Mouse (Mus musculus): ENCODE results near the gene Ubxn11. TPM values are rescaled to one million over a fixed set of nuclear protein-coding genes. Genes with fewer than 3 reads are reported as not detected.
A peak's percentile ranks its signal among the peaks of the same experiment; 100 is the strongest.

Ubxn11 gene
- total and polyA plus RNA-seq, 3 experiments, result 5.4 to 11.9 TPM; not detected in 1

DNA sequence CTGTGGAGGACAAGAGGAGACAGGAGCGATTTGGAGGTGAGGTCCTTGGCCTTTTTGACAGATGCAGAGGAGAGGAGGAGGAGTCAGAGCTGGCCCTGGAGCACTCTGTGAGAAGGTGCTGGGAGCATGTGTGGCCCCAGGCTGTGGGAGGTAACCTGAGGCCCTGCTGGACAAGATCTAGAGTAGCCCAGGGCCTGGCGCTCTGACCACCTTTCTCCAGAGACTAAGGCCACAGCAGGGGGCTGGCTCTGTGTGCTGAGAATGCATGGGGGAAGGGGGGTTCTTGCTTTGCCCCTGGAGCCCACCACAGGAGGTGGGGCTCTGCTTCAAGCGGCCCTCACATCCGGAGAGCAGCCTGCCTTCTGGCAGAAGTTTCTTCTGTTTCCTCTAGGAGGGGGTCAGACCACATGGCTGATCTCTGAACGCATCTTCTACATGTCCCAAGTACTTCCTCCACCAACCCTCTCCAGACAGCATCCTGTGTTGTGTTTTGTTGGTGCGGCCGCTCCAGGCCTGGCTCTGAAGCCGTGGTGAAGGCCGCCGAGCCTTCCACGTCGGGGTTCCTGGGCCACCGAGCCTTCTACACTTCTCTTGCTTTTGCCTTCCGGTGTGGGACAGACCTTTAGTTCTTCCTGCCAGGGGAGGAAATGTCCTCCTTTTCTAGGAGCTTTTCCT is 15.9 kb downstream of the Ubxn11 start:
- Histone ChIP-seq H3K9me3 (replicated peaks; ENCODE audit: insufficient read depth, low read length) (no peaks in the 10 kb centered on the region), H3K4me3 (ENCODE audit: control insufficient read depth in 1 of 2, insufficient read depth in 1 of 2, low read depth in 2 of 2, low read length in 2 of 2) (no peak overlapping the region), H3K36me3 (ENCODE audit: control insufficient read depth in 1 of 2, insufficient read depth in 2 of 2, low read length in 2 of 2) (peaks cover 0 to 16% of the 10 kb centered on the region in 2 experiments; a peak in 2 of 4 replicates), H3K4me1 (ENCODE audit: control insufficient read depth in 1 of 2, insufficient read depth in 2 of 2, low read length in 2 of 2) (peaks cover 9 to 26% of the 10 kb centered on the region in 2 experiments), H3K9ac (ENCODE audit: control insufficient read depth, low read depth, low read length, poor library complexity, severe bottlenecking) (no peak overlapping the region), H3K27me3 (ENCODE audit: control insufficient read depth in 1 of 2, insufficient read depth in 2 of 2, low read length in 2 of 2) (no peaks in the 10 kb centered on the region), H3K79me2 (ENCODE audit: control insufficient read depth, insufficient read depth, low read length, poor library complexity) (no peaks in the 10 kb centered on the region; the same call in 1 of the 2 replicates), H3K27ac (ENCODE audit: control insufficient read depth, low read depth, low read length) (no peak overlapping the region)
- no peak for DNase-seq (ENCODE audit: low read depth, low spot score)
- TF ChIP-seq USF2 (IDR thresholded peaks at IDR 0.05; ENCODE audit: borderline replicate concordance in 1 of 2, insufficient read depth in 1 of 2, low read depth in 1 of 2, low read length in 2 of 2) (no peak), GATA1 (IDR thresholded peaks at IDR 0.05; ENCODE audit: low read depth, low read length) (no peak), GABPA (IDR thresholded peaks at IDR 0.05; ENCODE audit: low read depth, low read length) (no peak), SIN3A (IDR thresholded peaks at IDR 0.05; ENCODE audit: low read length) (no peak), MAZ (IDR thresholded peaks at IDR 0.05; ENCODE audit: low read depth, low read length) (no peak), RCOR1 (IDR thresholded peaks at IDR 0.05; ENCODE audit: low read depth, low read length) (no peak), HCFC1 (IDR thresholded peaks at IDR 0.05; ENCODE audit: low read depth, low read length) (no peak), TAL1 (IDR thresholded peaks at IDR 0.05; ENCODE audit: low read length) (no peak), MXI1 (IDR thresholded peaks at IDR 0.05; ENCODE audit: low read depth, low read length) (no peak), CHD2 (IDR thresholded peaks at IDR 0.05; ENCODE audit: low read length) (no peak), POLR2A (IDR thresholded peaks at IDR 0.05; ENCODE audit: control insufficient read depth in 1 of 2, insufficient read depth in 1 of 2, low read depth in 1 of 2, low read length in 2 of 2, poor library complexity in 1 of 2) (no peak), MYB (IDR thresholded peaks at IDR 0.05; ENCODE audit: low read depth, low read length) (no peak), POLR2AphosphoS5 (IDR thresholded peaks at IDR 0.05; ENCODE audit: borderline replicate concordance, low read depth, low read length) (no peak), SMC3 (IDR thresholded peaks at IDR 0.05; ENCODE audit: low read depth, low read length) (no peak)

DNA sequence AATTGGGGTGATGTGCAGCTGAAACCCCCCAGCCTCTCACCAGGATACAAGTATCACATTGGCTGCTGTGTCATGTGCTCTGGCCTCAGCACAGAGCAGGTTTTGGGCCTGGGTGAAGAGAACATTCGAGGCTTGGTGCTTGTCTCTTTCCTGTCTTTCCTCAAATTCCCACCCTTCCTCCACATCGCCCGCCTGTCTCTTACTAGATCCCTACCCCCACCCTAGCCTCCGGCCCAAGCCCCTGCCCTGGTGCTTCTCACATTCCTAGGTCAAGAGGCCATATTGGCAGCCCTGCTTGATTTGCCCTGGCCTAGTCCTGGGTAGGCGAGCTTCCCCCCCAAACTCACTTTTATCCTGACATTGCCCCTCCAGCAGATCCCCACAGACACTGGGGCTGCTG is 16.7 kb downstream of the Ubxn11 start:
- H3K27ac ChIP-seq (ENCODE audit: control insufficient read depth, low read depth, low read length), result peak overlapping the region; percentile 58
- H3K27me3 ChIP-seq (ENCODE audit: control insufficient read depth in 1 of 2, insufficient read depth in 2 of 2, low read length in 2 of 2), result no peaks in the 10 kb centered on the region
- peak overlapping the region; percentile 51 for H3K9ac ChIP-seq (ENCODE audit: control insufficient read depth, low read depth, low read length, poor library complexity, severe bottlenecking)
- no peaks in the 10 kb centered on the region; the same call in 1 of the 2 replicates for H3K79me2 ChIP-seq (ENCODE audit: control insufficient read depth, insufficient read depth, low read length, poor library complexity)
- no peaks in the 10 kb centered on the region for H3K9me3 ChIP-seq (replicated peaks; ENCODE audit: insufficient read depth, low read length)
- TF ChIP-seq SMC3 (IDR thresholded peaks at IDR 0.05; ENCODE audit: low read depth, low read length), result no peak
- no peak for TF ChIP-seq JUND (IDR thresholded peaks at IDR 0.05; ENCODE audit: low read depth, low read length)
- no peak for TF ChIP-seq USF1 (IDR thresholded peaks at IDR 0.05; ENCODE audit: low read depth, low read length)
- TF ChIP-seq SIN3A (IDR thresholded peaks at IDR 0.05; ENCODE audit: low read length), result no peak
- TF ChIP-seq ZKSCAN1 (IDR thresholded peaks at IDR 0.05; ENCODE audit: low read depth, low read length), result no peak
- TF ChIP-seq NRF1 (IDR thresholded peaks at IDR 0.05; ENCODE audit: insufficient read depth, low read depth, low read length, poor library complexity, severe bottlenecking), result no peak
- TF ChIP-seq MAZ (IDR thresholded peaks at IDR 0.05; ENCODE audit: low read depth, low read length), result no peak
- no peak for TF ChIP-seq ZC3H11A (IDR thresholded peaks at IDR 0.05; ENCODE audit: low read depth, low read length)
- TF ChIP-seq ZNF384 (IDR thresholded peaks at IDR 0.05; ENCODE audit: low read depth, low read length), result no peak
- no peak for TF ChIP-seq MYC (IDR thresholded peaks at IDR 0.05; ENCODE audit: low read depth, low read length)
- no peak for TF ChIP-seq NELFE (IDR thresholded peaks at IDR 0.05; ENCODE audit: low read depth, low read length)
- TF ChIP-seq CHD2 (IDR thresholded peaks at IDR 0.05; ENCODE audit: low read length), result no peak
- TF ChIP-seq HCFC1 (IDR thresholded peaks at IDR 0.05; ENCODE audit: low read depth, low read length), result no peak
- no peak for TF ChIP-seq ELF1 (IDR thresholded peaks at IDR 0.05; ENCODE audit: low read depth, low read length)
- H3K4me3 ChIP-seq (ENCODE audit: control insufficient read depth in 1 of 2, insufficient read depth in 1 of 2, low read depth in 2 of 2, low read length in 2 of 2), result no peak overlapping the region
- DNase-seq (ENCODE audit: low read depth, low spot score), result no peak
- peaks cover 9 to 31% of the 10 kb centered on the region in 2 experiments for H3K4me1 ChIP-seq (ENCODE audit: control insufficient read depth in 1 of 2, insufficient read depth in 2 of 2, low read length in 2 of 2)
- peaks cover 0 to 20% of the 10 kb centered on the region in 2 experiments; a peak in 2 of 4 replicates for H3K36me3 ChIP-seq (ENCODE audit: control insufficient read depth in 1 of 2, insufficient read depth in 2 of 2, low read length in 2 of 2)

Data from MEL (cell line).